Mouse (Mus musculus) hindbrain, embryonic 14.5 days (tissue): ENCODE measurements around the gene Wwc1. TPM values are rescaled to one million over a fixed set of nuclear protein-coding genes. Genes with fewer than 3 reads are reported as not detected.
"Not testable (repeated sequence)": the region's sequence is repeated elsewhere in the genome, so short reads cannot be mapped to it uniquely, and the experiment has no call there.

Source experiments
- ATAC-seq: fragments of 200-750 bp; cut with Nextera tagmentation; 2 replicates; pipeline ENCODE4 v1.8.0; 2017; ENCODE audit warnings: moderate number of reproducible peaks, mild to moderate bottlenecking, moderate TSS enrichment, moderate library complexity; ENCODE audit not compliant: low FRiP score
- DNase-seq: peaks from one replicate; pipeline ENCODE4 v3.0.0-alpha.2; 2015; ENCODE audit warnings: low spot score
- H3K27ac ChIP-seq: fragments of 300-500 bp; sonication (generic); 2 replicates; pipeline ENCODE4 v1.5.1; 2014; ENCODE audit warnings: mild to moderate bottlenecking, moderate library complexity
- H3K27me3 ChIP-seq: fragments of 300-500 bp; sonication (generic); 2 replicates; pipeline ENCODE4 v1.6.1; 2014; ENCODE audit warnings: mild to moderate bottlenecking, low read length, mixed read lengths; ENCODE audit not compliant: control insufficient read depth, insufficient read depth
- H3K36me3 ChIP-seq: fragments of 300-500 bp; sonication (generic); replicated peaks from 2 replicates; pipeline ENCODE4 v1.6.1; 2014; ENCODE audit not compliant: control insufficient read depth, insufficient read depth
- H3K4me1 ChIP-seq: fragments of 300-500 bp; sonication (generic); replicated peaks from 2 replicates; pipeline ENCODE4 v1.6.1; 2014; ENCODE audit warnings: antibody characterized with exemption, low read length, mixed read lengths; ENCODE audit not compliant: control insufficient read depth, insufficient read depth
- H3K4me2 ChIP-seq: fragments of 300-500 bp; sonication (generic); replicated peaks from 2 replicates; pipeline ENCODE4 v1.6.1; 2014; ENCODE audit warnings: mild to moderate bottlenecking, moderate library complexity
- H3K4me3 ChIP-seq: fragments of 300-500 bp; sonication (generic); replicated peaks from 2 replicates; pipeline ENCODE4 v1.5.1; 2014; ENCODE audit warnings: mild to moderate bottlenecking, low read length
- H3K9ac ChIP-seq: fragments of 300-500 bp; sonication (generic); 2 replicates; pipeline ENCODE4 v1.6.1; 2014
- H3K9me3 ChIP-seq: fragments of 300-500 bp; sonication (generic); 2 replicates; pipeline ENCODE4 v1.6.1; 2016; ENCODE audit warnings: low read length; ENCODE audit not compliant: control insufficient read depth
- WGBS: fragments of 180-500 bp; shearing (Covaris S2); extraction: QIAGEN DNeasy Blood & Tissue Kit; methylation state at CpG from one replicate; pipeline ENCODE4 v1.1.7; 2014; 5-methylcytosine and 5-hydroxymethylcytosine counted together
- polyA plus RNA-seq: library from polyadenylated mRNA; unstranded; fragments of >200 nt; fragmentation: Nextera tagmentation; extraction: Ambion mirVana; gene quantifications from 2 replicates; pipeline ENCODE4 v1.2.1, GENCODE M21; 2014

Wwc1 gene
- polyA plus RNA-seq, 1 experiment from 2014 or later: 9.3 TPM

DNA sequence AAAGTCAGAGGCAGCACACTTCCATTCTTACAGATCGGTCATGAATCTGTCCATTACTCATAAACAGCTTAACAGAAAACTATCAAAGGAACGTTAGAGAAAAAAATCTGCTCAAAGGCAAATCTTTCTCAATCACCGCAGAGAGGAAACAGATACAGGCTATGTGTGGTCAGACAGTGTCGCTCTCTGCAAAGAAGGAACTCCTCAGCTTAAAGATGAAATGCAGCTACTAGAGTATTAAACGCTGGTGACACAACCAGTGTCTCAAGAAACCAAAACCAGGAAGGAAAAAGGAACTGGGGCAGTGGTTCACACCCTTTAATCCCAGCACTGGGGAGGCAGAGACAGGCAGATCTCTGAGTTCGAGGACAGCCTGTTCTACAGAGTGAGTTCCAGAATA lies 152.6 kb downstream of the Wwc1 start:
- Histone ChIP-seq H3K9me3 (no peaks in the 10 kb centered on the region), H3K36me3 (peaks cover 87% of the 10 kb centered on the region), H3K4me2 (no peak overlapping the region), H3K27me3 (no peaks in the 10 kb centered on the region), H3K4me1 (no peaks in the 10 kb centered on the region), H3K27ac (no peak overlapping the region), H3K4me3 (no peak overlapping the region), H3K9ac (no peak overlapping the region)
- ATAC-seq (no peak), DNase-seq (no peak)
- 95% methylated on average over 6 of the region's 6 CpGs for WGBS

DNA sequence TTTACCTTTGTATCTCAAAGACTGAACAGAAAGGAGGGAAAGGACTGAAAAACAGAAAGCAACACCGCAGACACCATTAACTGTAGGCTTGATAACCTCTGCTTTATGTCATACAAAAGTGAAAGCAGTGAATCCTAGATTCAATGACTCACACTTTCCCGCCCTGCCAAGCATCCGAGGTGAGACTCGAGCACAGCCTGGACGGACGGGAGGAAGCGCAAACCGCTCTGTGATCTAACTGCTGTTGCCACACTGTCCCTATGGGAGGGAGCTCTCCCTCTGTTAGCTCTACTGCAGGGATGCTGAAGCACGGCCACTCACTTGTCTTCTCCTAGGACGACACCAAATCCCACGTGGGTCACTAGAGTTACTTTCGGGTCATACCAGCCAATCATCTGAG lies 164.0 kb downstream of the Wwc1 start:
- ATAC-seq (no peak), DNase-seq (no peak)
- Histone ChIP-seq H3K4me1 (no peaks in the 10 kb centered on the region), H3K9ac (no peak overlapping the region), H3K36me3 (peaks cover 96% of the 10 kb centered on the region), H3K4me3 (no peak overlapping the region), H3K4me2 (no peak overlapping the region), H3K9me3 (no peaks in the 10 kb centered on the region), H3K27ac (no peak overlapping the region), H3K27me3 (no peaks in the 10 kb centered on the region)
- WGBS: 96% methylated on average over 12 of the region's 12 CpGs

GRCm38 (mm10) chr11:35811458-35811857 lies 168.9 kb downstream of the Wwc1 start:
- Histone ChIP-seq H3K27ac (no peak overlapping the region), H3K36me3 (peaks cover 96% of the 10 kb centered on the region), H3K9me3 (no peaks in the 10 kb centered on the region), H3K27me3 (no peaks in the 10 kb centered on the region), H3K4me3 (no peak overlapping the region), H3K4me1 (no peaks in the 10 kb centered on the region), H3K4me2 (no peak overlapping the region), H3K9ac (no peak overlapping the region)
- no peak for DNase-seq
- WGBS: 83% methylated on average over 10 of the region's 10 CpGs
- ATAC-seq: no peak

DNA sequence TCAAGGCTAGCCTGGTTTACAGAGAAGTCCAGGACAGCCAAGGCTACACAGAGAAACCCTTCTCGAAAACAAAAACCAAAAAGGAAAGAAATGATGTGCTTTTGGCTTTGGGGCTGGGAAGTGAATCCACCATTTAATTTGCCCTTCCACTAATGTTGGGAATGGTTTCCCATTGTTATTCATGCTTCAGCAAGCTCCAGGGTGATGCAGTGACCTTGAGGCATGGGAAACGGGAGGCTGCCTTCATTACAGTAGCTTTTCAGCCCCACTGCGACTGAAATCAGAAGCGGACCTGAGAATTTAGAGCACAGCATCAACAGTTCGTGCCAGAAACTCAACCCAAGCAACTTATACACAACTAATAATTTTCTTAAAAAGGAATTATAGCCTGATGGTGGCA lies 179.0 kb downstream of the Wwc1 start:
- ATAC-seq (no peak), DNase-seq (no peak)
- peaks cover 12% of the 10 kb centered on the region for H3K4me1 ChIP-seq
- H3K9ac ChIP-seq: no peak overlapping the region
- WGBS: 84% methylated on average over 5 of the region's 5 CpGs
- no peak overlapping the region for H3K27ac ChIP-seq
- peaks cover 22% of the 10 kb centered on the region; the same call in 1 of the 2 replicates for H3K27me3 ChIP-seq
- H3K4me3 ChIP-seq: no peak overlapping the region
- H3K9me3 ChIP-seq: no peaks in the 10 kb centered on the region
- no peak overlapping the region for H3K4me2 ChIP-seq
- no peaks in the 10 kb centered on the region for H3K36me3 ChIP-seq

GRCm38 (mm10) chr11:35798874-35799273 lies 181.5 kb downstream of the Wwc1 start, which contains the start of gene Fbll1:
Gene Fbll1, minus strand, starts transcription at chr11:35798884.
- H3K4me2 ChIP-seq: peak within 1 kb of the TSS; percentile 77
- H3K9me3 ChIP-seq: no peaks in the 10 kb centered on the region
- H3K4me1 ChIP-seq: peaks cover 12% of the 10 kb centered on the region
- peak within 1 kb of the TSS; percentile 81 for H3K9ac ChIP-seq
- peaks cover 26% of the 10 kb centered on the region; the same call in 1 of the 2 replicates for H3K27me3 ChIP-seq
- no peaks in the 10 kb centered on the region for H3K36me3 ChIP-seq
- 9% methylated on average over 11 of the region's 11 CpGs for WGBS
- H3K4me3 ChIP-seq: peak within 1 kb of the TSS; percentile 78
- ATAC-seq (no peak), DNase-seq (peak; percentile 60)
- H3K27ac ChIP-seq: peak within 1 kb of the TSS; percentile 91

DNA sequence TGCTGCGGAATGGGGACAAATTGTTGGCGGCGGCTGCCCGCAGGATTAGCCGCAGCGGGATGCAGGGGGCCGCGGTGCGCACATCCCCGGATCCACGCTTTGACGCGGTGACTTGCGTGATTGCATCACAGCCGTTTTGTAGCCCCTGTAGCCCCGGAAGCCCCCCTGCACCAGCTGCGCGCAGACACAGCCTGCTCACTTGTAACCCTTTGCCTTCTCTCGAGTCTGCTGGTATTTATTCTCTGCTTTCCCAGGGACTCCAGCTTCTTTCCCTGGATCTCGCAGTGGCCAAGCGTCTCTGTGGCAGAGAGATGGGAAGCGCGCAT lies 181.9 kb downstream of the Wwc1 start:
- ATAC-seq: peak; percentile 95
- Histone ChIP-seq H3K27ac (peak overlapping the region; percentile 91), H3K9me3 (no peaks in the 10 kb centered on the region), H3K4me2 (peak overlapping the region; percentile 77), H3K9ac (peak overlapping the region; percentile 81), H3K4me3 (peak overlapping the region; percentile 78), H3K4me1 (peaks cover 12% of the 10 kb centered on the region), H3K27me3 (peaks cover 26% of the 10 kb centered on the region; the same call in 1 of the 2 replicates), H3K36me3 (no peaks in the 10 kb centered on the region)
- under 1% methylated on average over 23 of the region's 23 CpGs for WGBS
- DNase-seq: peak; percentile 79

GRCm38 (mm10) chr11:35797751-35798494 lies 182.4 kb downstream of the Wwc1 start:
- Histone ChIP-seq H3K9ac (peak overlapping the region; percentile 81), H3K9me3 (no peaks in the 10 kb centered on the region), H3K27me3 (peaks cover 26% of the 10 kb centered on the region; the same call in 1 of the 2 replicates), H3K27ac (peak overlapping the region; percentile 91), H3K4me3 (peak overlapping the region; percentile 78), H3K36me3 (no peaks in the 10 kb centered on the region), H3K4me2 (peak overlapping the region; percentile 77), H3K4me1 (peaks cover 12% of the 10 kb centered on the region)
- ATAC-seq (peak; percentile 67), DNase-seq (peak; percentile 47)
- 3% methylated on average over 77 of the region's 86 CpGs for WGBS

DNA sequence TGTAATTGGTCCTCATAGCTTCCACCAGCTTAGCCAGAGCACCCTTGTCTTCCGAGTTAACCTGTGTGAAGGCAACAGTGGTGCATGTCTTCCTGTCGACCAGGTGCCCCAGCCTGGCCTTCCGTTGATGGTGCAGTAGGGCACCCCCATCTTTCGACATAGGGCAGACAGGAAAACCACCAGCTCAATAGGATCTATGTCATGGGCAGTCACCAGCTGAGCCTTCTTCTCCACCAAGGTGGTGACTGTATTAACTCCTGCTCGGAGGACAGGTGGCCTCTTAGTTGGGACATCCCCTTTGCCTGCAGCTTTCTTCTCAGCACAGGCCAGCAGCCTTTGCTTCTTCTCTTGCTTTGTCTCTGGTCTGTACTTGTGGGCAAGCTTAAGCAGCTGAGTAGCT lies 187.5 kb downstream of the Wwc1 start:
- Histone ChIP-seq H3K36me3 (peaks cover 25% of the 10 kb centered on the region), H3K4me1 (peaks cover 12% of the 10 kb centered on the region), H3K27me3 (0 out of 2 replicates have a peak, but pooled peaks cover 15% of the 10 kb centered on the region)
- not testable (repeated sequence) for DNase-seq, ATAC-seq, H3K4me3 ChIP-seq, H3K27ac ChIP-seq, H3K9ac ChIP-seq, H3K9me3 ChIP-seq, H3K4me2 ChIP-seq
- 83% methylated on average over 5 of the region's 5 CpGs for WGBS

DNA sequence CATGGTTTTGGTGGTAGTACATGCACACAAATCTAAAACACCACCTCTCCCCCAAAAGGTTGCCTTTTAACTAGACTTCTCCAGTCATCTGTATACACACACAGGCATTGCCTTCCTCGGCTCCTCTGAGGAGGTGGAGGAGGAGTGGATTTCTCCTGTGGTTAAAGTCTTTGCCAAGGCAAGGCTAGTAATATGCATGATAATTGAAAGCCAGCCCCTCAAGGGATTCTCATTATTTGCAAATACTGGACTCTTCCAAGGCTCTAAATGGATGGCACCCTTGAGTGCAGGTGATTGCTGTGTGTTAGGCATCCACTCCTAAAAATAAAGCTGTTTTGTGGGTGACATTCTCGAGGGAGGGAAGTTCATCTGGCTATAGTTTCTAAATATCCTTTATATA lies 191.9 kb downstream of the Wwc1 start:
- WGBS: 52% methylated on average over 2 of the region's 2 CpGs
- Histone ChIP-seq H3K36me3 (peaks cover 61% of the 10 kb centered on the region), H3K4me3 (no peak overlapping the region), H3K27me3 (no peaks in the 10 kb centered on the region), H3K9ac (no peak overlapping the region), H3K4me2 (no peak overlapping the region), H3K9me3 (no peaks in the 10 kb centered on the region), H3K4me1 (no peaks in the 10 kb centered on the region), H3K27ac (no peak overlapping the region)
- no peak for DNase-seq
- ATAC-seq: no peak
